Comparison of ENCODE assay signal across 7 mouse cellular contexts in the genomic region with DNA sequence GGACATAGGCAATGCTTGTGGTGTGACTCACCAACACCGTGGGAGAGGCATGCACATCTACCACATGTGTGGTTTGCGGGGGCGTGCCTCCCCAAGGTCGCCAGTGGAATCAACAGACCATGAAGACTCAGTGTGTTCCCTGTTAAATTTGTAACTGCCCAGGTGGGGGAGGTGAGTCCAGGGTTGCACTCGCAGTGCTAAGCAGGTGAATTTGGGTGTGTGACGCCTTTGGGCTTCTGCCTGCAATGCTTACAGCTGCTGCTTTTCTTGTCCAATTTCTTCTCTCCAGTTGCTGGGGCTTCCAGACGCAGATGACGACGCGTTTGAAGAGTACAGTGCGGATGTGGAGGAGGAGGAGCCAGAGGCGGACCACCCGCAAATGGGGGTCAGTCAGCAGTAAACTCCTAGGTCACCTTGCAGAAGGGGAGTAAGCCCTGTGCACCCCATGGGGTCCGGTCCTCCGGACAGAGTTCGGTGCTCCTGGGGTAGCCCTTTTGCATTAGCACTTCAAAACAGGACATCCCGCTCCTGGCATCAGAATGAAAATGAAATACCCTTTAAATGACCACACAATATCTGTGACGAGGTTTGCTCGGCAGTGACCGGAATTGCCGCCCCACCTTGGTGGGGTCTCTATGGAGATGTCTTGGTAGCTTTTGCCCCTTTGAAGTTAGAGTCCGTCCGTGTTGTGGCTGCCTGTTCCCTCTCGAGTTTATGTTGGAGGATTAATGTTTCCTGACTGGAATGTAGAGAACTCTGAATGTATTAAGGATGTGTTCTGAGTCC. TPM values are rescaled to one million over a fixed set of nuclear protein-coding genes. Genes with fewer than 3 reads are reported as not detected.
DNase-seq lines count a peak whose midpoint lies in the region; ATAC-seq lines count a peak whose summit lies in the region.

No protein-coding gene starts in this region.

- peak overlapping the region; percentile 36 for H3K9ac ChIP-seq in hindbrain, embryonic 12.5 days
- H3K9ac ChIP-seq in limb, embryonic 13.5 days = peak overlapping the region; percentile 62

- H3K4me1 ChIP-seq in embryonic facial prominence, embryonic 10.5 days = peaks cover 15% of the 10 kb centered on the region
- H3K4me1 ChIP-seq in hindbrain, embryonic 12.5 days = peaks cover 18% of the 10 kb centered on the region
- H3K4me1 ChIP-seq in limb, embryonic 13.5 days = peaks cover 18% of the 10 kb centered on the region

- H3K27me3 ChIP-seq in embryonic facial prominence, embryonic 10.5 days (replicated peaks; ENCODE audit: low read depth, poor library complexity, severe bottlenecking) = peaks cover 44% of the 10 kb centered on the region
- H3K27me3 ChIP-seq in hindbrain, embryonic 12.5 days = peaks cover 11% of the 10 kb centered on the region
- H3K27me3 ChIP-seq in limb, embryonic 13.5 days = peaks cover 20% of the 10 kb centered on the region

- H3K4me2 ChIP-seq in hindbrain, embryonic 12.5 days (replicated peaks) = peak overlapping the region; percentile 82
- H3K4me2 ChIP-seq in limb, embryonic 13.5 days (replicated peaks) = peak overlapping the region; percentile 71

- DNase-seq in urinary bladder, postnatal 14 days (ENCODE audit: low spot score) = peak; percentile 34
- no peak for DNase-seq in urinary bladder, adult 2 months (ENCODE audit: low spot score)
- DNase-seq in embryonic facial prominence, embryonic 10.5 days (ENCODE audit: low spot score) = peak; percentile 33
- peak; percentile 46 for DNase-seq in neural tube, embryonic 10.5 days (ENCODE audit: extremely low spot score, low spot score)
- DNase-seq in layer of hippocampus, postnatal 10 days (ENCODE audit: low spot score in 2 of 2) = no peak

- no peaks in the 10 kb centered on the region for H3K36me3 ChIP-seq in embryonic facial prominence, embryonic 10.5 days (replicated peaks)
- H3K36me3 ChIP-seq in hindbrain, embryonic 12.5 days = peaks cover 8% of the 10 kb centered on the region
- no peaks in the 10 kb centered on the region for H3K36me3 ChIP-seq in limb, embryonic 13.5 days

- peak overlapping the region; percentile 59 for H3K4me3 ChIP-seq in embryonic facial prominence, embryonic 10.5 days
- H3K4me3 ChIP-seq in hindbrain, embryonic 12.5 days = peak overlapping the region; percentile 35
- peak overlapping the region; percentile 49 for H3K4me3 ChIP-seq in limb, embryonic 13.5 days

- ATAC-seq in hindbrain, embryonic 12.5 days (ENCODE audit: low FRiP score) = peak; percentile 43; the same call in 1 of the 2 replicates
- peak; percentile 63 for ATAC-seq in limb, embryonic 13.5 days (ENCODE audit: low FRiP score, low read depth)

- 9% methylated on average over 24 of the region's 24 CpGs for WGBS in embryonic facial prominence, embryonic 10.5 days
- WGBS in hindbrain, embryonic 12.5 days = 9% methylated on average over 24 of the region's 24 CpGs
- 5% methylated on average over 24 of the region's 24 CpGs for WGBS in limb, embryonic 13.5 days

- H3K27ac ChIP-seq in embryonic facial prominence, embryonic 10.5 days (replicated peaks) = peak overlapping the region; percentile 54; the same call in 1 of the 2 replicates
- no peak overlapping the region for H3K27ac ChIP-seq in hindbrain, embryonic 12.5 days
- no peak overlapping the region for H3K27ac ChIP-seq in limb, embryonic 13.5 days

- H3K9me3 ChIP-seq in embryonic facial prominence, embryonic 10.5 days = no peaks in the 10 kb centered on the region
- H3K9me3 ChIP-seq in hindbrain, embryonic 12.5 days (replicated peaks) = no peaks in the 10 kb centered on the region
- H3K9me3 ChIP-seq in limb, embryonic 13.5 days = no peaks in the 10 kb centered on the region

RNA-seq across cellular contexts. Expression of a gene that starts 17.5 kb away (rescaled TPM):
- polyA plus RNA-seq in urinary bladder, adult 2 months (2012; rRNA removed) = 18.2 and 22.2 TPM in 2 replicates
- 8.6 and 9.1 TPM in 2 replicates for polyA plus RNA-seq in embryonic facial prominence, embryonic 10.5 days (2016; fragmentation: Nextera tagmentation; extraction: Ambion mirVana)
- polyA plus RNA-seq in hindbrain, embryonic 12.5 days (2016; fragmentation: Nextera tagmentation; extraction: Ambion mirVana) = 54.5 and 59.9 TPM in 2 replicates
- polyA plus RNA-seq in limb, embryonic 13.5 days (2015; fragmentation: Nextera tagmentation; extraction: Ambion mirVana) = 12.0 and 12.2 TPM in 2 replicates
- total RNA-seq in layer of hippocampus, postnatal 10 days (2021) = 100 to 1,000 TPM; 218 to 231 TPM

Comparison
In these comparisons a context has a peak if more than half of its experiments do, and no peak if none do; other contexts are left out.
1. DNase-seq: peak in urinary bladder, postnatal 14 days (single experiment), embryonic facial prominence, embryonic 10.5 days (single experiment) and neural tube, embryonic 10.5 days (single experiment); none in urinary bladder, adult 2 months (single experiment) and layer of hippocampus, postnatal 10 days (0 of 2).
2. Peak in every context shown above with its lines, with median percentiles within 50 percentile points of each other: H3K4me3 ChIP-seq.